Mouse (Mus musculus) liver, embryonic 14.5 days (tissue): ENCODE measurements around the gene Sufu.

Source experiments
- CTCF ChIP-seq: IDR thresholded peaks from 2 replicates; pipeline ENCODE4 v1.5.1; 2016; ENCODE audit warnings: antibody characterized with exemption, low read depth, control low read depth
- EP300 ChIP-seq: IDR thresholded peaks from 2 replicates; pipeline ENCODE4 v1.6.1; 2016; ENCODE audit warnings: antibody characterized with exemption, low read depth

DNA sequence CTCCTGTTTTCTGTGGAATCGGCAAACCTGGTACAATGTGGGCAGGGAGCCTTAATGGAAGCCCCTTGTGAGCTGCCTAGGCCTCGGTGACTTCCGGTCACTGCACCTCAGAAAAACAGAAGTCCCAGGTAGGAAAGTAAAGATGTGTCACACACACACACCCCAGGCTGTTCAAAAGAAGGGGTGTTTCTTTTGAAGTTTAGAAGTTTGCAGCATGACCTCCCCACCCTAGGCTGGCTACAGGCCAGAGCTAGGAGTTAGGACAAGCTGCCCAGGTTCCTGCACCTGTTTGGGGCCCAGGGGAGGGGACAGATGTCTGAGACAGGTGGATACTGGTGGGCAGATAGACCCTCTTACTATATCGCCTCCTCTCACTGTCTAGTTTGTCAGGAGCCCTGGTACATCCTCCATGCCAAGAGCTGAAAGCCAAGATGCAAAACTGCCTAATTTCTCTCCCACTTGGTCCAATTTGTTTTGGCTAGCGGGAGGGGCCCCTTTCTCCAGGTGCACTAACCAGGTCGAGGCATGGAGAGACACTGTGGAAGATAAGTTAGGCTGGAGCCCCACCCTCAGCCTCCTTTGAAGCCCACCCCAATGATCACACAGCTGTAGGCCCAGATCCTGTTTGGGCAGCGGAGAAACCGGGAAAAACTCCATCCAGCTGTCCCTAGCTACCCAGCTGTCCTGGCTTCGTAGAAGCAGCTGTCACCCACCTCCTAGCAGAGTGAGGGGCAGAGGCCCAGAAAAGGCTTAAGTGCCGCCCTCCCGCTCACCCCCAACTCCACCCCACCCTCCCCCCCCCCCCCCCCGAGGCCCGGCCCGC lies 121.0 kb downstream of the Sufu start:
- no peak for TF ChIP-seq CTCF
- TF ChIP-seq EP300, result no peak
